Mouse (Mus musculus) spleen, adult 12 weeks (tissue): ENCODE results near the gene Itga7.
"Not testable (repeated sequence)": the region's sequence is repeated elsewhere in the genome, so short reads cannot be mapped to it uniquely, and the experiment has no call there.

ENCODE experiments used
- DNase-seq: peaks from one replicate; pipeline ENCODE4 v3.0.0; 2022; ENCODE audit warnings: low spot score

Itga7 gene

DNA sequence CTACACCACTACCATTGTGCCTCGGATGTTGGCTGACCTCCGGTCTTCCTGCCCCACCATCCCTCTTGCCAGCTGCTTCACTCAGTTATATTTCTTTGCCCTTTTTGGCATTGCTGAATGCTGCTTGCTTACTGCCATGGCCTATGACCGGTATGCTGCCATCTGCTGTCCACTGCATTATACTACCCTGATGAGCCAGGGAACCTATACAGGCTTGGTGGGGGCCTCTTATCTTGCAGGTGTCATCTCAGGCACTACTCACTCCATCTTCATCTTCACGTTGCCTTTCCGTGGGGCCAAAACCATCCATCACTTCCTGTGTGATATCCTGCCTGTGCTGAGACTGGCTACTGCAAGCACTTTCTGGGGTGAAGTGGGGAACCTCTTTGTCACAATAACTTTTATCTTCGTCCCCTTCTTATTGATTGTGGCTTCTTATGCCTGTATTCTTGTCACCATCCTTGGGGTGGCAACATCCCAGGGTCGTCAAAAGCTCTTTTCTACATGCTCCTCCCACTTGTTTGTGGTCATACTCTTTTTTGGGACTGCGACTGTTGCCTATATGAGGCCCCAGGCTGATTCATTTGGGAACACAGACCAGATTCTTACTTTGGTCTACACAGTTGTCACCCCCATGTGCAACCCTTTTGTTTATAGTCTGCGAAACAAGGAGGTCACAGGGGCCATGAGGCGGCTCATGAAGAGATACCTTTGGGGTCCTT is 56.7 kb downstream of the Itga7 start:
- DNase-seq, result not testable (repeated sequence)

DNA sequence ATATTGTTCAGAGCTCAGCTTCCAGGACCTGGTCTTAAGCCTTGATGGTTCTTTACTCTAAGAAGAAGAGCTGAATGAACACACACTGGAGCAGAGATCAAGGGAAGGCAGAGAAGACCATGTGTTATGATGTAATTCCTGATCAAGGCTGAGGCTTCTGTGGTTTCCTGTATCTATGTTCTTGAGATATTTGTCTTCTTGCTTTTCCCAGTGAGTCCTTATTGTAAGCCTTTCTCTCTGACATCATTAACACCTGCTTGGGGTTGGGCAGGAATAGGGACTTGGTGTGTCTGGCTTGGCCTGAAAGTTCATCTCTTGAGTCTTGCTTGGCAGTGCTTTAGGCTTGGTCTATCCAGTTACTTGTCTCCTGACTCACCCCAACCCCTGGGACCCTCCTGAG is 57.4 kb downstream of the Itga7 start:
- DNase-seq, result no peak

DNA sequence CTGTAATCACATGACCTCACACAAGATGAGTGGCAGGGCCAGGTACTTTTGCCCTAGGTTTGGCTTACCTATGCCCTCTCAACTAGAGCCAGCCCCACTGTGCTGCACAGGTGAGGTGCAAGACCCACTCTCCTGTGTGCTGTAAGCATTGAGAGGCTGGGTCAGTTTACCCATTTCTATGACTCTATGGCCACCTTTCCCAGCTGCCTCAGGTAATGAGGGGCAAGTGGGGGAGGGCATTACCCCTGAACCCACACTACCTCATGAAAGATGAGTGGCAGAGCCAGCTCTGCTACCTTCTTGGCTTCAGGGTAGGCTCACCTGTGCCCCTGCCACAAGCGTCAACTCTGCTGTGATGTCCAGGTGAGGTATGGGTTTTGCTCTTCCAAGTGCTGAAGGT is 62.2 kb downstream of the Itga7 start:
- DNase-seq, result no peak

- no peak for DNase-seq
Measured at GRCm38 (mm10) chr10:128996523-128997040, 63.0 kb downstream of the Itga7 start.

DNA sequence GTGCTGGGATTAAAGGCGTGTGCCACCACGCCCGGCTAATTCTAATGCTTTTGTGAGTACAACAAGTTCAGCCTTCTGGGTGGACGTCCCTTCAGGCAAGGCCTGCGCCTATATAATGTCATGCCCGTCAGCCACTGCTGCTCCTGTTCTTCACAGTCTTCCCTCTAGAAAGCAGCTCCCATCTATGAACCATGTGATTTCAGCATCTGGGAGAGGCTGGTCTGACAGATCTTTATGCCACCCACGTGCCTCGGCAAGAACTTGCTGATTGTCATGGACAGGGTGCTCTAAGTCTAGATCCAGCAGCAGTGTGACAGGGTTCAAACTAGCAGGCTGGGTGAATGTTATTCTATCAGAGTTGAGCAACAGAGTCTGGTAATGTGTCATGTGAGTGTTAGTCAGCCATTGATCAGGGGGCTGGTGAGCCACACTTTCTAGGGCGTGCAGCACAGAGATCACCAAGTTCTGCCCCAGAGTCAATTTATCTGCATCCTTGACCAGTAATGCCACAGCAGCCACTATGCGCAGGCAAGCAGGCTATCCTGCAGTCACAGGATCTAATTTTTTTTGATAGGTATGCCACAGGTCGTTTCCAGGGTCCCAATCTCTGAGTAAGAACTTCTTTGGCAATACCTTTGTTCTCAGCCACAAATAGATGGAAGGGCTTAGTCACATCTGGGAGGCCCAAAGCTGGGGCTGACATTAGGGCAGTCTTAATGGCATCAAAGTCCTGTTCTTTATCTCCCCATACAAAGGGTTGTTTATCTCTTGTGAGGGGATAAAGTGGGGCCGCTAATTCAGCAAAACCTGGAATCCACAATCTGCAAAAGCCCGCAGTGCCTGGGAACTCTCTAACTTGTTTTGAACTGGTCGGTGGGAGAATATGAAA is 70.7 kb downstream of the Itga7 start:
- DNase-seq, result no peak
